Mouse (Mus musculus) neural tube, embryonic 11.5 days (tissue): ENCODE data around the gene Rpp25l. TPM values are rescaled to one million over a fixed set of nuclear protein-coding genes. Genes with fewer than 3 reads are reported as not detected.

Source experiments
- ATAC-seq: fragments of 200-750 bp; cut with Nextera tagmentation; 2 replicates; pipeline ENCODE4 v1.8.0; 2017; ENCODE audit warnings: moderate number of reproducible peaks, mild to moderate bottlenecking, moderate TSS enrichment, moderate library complexity; ENCODE audit not compliant: insufficient read depth, low FRiP score, low TSS enrichment
- DNase-seq: peaks from one replicate; pipeline ENCODE4 v3.0.0-alpha.2; 2015; ENCODE audit warnings: low spot score
- H3K27ac ChIP-seq: fragments of 300-500 bp; sonication (generic); 2 replicates; pipeline ENCODE4 v1.5.1; 2014; ENCODE audit warnings: low read depth, mild to moderate bottlenecking, low read length
- H3K27me3 ChIP-seq: fragments of 300-500 bp; sonication (generic); 2 replicates; pipeline ENCODE4 v1.6.1; 2014; ENCODE audit warnings: mild to moderate bottlenecking, low read length, mixed read lengths; ENCODE audit not compliant: control insufficient read depth, insufficient read depth
- H3K36me3 ChIP-seq: fragments of 300-500 bp; sonication (generic); 2 replicates; pipeline ENCODE4 v1.6.1; 2014; ENCODE audit warnings: mild to moderate bottlenecking, low read length, moderate library complexity, mixed read lengths; ENCODE audit not compliant: control insufficient read depth, insufficient read depth
- H3K4me1 ChIP-seq: fragments of 300-500 bp; sonication (generic); 2 replicates; pipeline ENCODE4 v1.6.1; 2014; ENCODE audit warnings: low read length, mixed read lengths; ENCODE audit not compliant: control insufficient read depth, insufficient read depth
- H3K4me2 ChIP-seq: fragments of 300-500 bp; sonication (generic); 2 replicates; pipeline ENCODE4 v1.6.1; 2014; ENCODE audit warnings: low read depth, mild to moderate bottlenecking, moderate library complexity
- H3K4me3 ChIP-seq: fragments of 300-500 bp; sonication (generic); 2 replicates; pipeline ENCODE4 v1.5.1; 2014; ENCODE audit warnings: low read depth, low read length
- H3K9ac ChIP-seq: fragments of 300-500 bp; sonication (generic); 2 replicates; pipeline ENCODE4 v1.6.1; 2014; ENCODE audit warnings: mild to moderate bottlenecking, low read length
- H3K9me3 ChIP-seq: fragments of 300-500 bp; sonication (generic); 2 replicates; pipeline ENCODE4 v1.6.1; 2016; ENCODE audit warnings: low read length; ENCODE audit not compliant: control insufficient read depth
- WGBS: fragments of 180-500 bp; shearing (Covaris S2); extraction: QIAGEN DNeasy Blood & Tissue Kit; methylation state at CpG from one replicate; pipeline ENCODE4 v1.1.7; 2014; 5-methylcytosine and 5-hydroxymethylcytosine counted together
- polyA plus RNA-seq: library from polyadenylated mRNA; unstranded; fragments of >200 nt; fragmentation: Nextera tagmentation; extraction: Ambion mirVana; gene quantifications from 2 replicates; pipeline ENCODE4 v1.2.1, GENCODE M21; 2014

Rpp25l gene
- polyA plus RNA-seq, 1 experiment from 2014 or later = 81.2 TPM

- H3K27ac ChIP-seq = no peak overlapping the region
- no peak overlapping the region for H3K4me3 ChIP-seq
- DNase-seq = no peak
- 91% methylated on average over 4 of the region's 4 CpGs for WGBS
- no peak overlapping the region for H3K4me2 ChIP-seq
- no peaks in the 10 kb centered on the region for H3K9me3 ChIP-seq
- ATAC-seq = no peak
- no peaks in the 10 kb centered on the region; the same call in 1 of the 2 replicates for H3K36me3 ChIP-seq
- no peaks in the 10 kb centered on the region for H3K27me3 ChIP-seq
- peaks cover 16% of the 10 kb centered on the region for H3K4me1 ChIP-seq
- H3K9ac ChIP-seq = no peak overlapping the region
Observed at GRCm38 (mm10) chr4:41758701-41759100, 45.4 kb upstream of the Rpp25l start.

- WGBS = 90% methylated on average over 11 of the region's 11 CpGs
- no peak for DNase-seq
Observed at GRCm38 (mm10) chr4:41758021-41758420, 44.7 kb upstream of the Rpp25l start.

GRCm38 (mm10) chr4:41757321-41757720, 44.0 kb upstream of the Rpp25l start:
- H3K27me3 ChIP-seq = no peaks in the 10 kb centered on the region
- no peak overlapping the region for H3K27ac ChIP-seq
- H3K36me3 ChIP-seq = no peaks in the 10 kb centered on the region; the same call in 1 of the 2 replicates
- H3K4me1 ChIP-seq = peaks cover 16% of the 10 kb centered on the region
- 91% methylated on average over 13 of the region's 13 CpGs for WGBS
- no peak for ATAC-seq
- no peak overlapping the region for H3K4me2 ChIP-seq
- no peak overlapping the region for H3K9ac ChIP-seq
- no peak overlapping the region for H3K4me3 ChIP-seq
- no peak for DNase-seq
- no peaks in the 10 kb centered on the region for H3K9me3 ChIP-seq

More at GRCm38 (mm10) chr4:41758021-41758420, 44.7 kb upstream of the Rpp25l start:
- no peak for ATAC-seq
- Histone ChIP-seq H3K36me3 (no peaks in the 10 kb centered on the region; the same call in 1 of the 2 replicates), H3K4me3 (no peak overlapping the region), H3K4me1 (peaks cover 16% of the 10 kb centered on the region), H3K4me2 (no peak overlapping the region), H3K9me3 (no peaks in the 10 kb centered on the region), H3K27ac (no peak overlapping the region), H3K27me3 (no peaks in the 10 kb centered on the region), H3K9ac (no peak overlapping the region)

- ATAC-seq (no peak), DNase-seq (no peak)
- 78% methylated on average over 8 of the region's 8 CpGs for WGBS
- Histone ChIP-seq H3K9ac (no peak overlapping the region), H3K4me2 (peak overlapping the region; percentile 98), H3K36me3 (no peaks in the 10 kb centered on the region; the same call in 1 of the 2 replicates), H3K27me3 (no peaks in the 10 kb centered on the region), H3K4me3 (no peak overlapping the region), H3K4me1 (peaks cover 14% of the 10 kb centered on the region; the same call in 1 of the 2 replicates), H3K9me3 (no peaks in the 10 kb centered on the region), H3K27ac (no peak overlapping the region)
Observed at GRCm38 (mm10) chr4:41756440-41756839, 43.1 kb upstream of the Rpp25l start.

DNA sequence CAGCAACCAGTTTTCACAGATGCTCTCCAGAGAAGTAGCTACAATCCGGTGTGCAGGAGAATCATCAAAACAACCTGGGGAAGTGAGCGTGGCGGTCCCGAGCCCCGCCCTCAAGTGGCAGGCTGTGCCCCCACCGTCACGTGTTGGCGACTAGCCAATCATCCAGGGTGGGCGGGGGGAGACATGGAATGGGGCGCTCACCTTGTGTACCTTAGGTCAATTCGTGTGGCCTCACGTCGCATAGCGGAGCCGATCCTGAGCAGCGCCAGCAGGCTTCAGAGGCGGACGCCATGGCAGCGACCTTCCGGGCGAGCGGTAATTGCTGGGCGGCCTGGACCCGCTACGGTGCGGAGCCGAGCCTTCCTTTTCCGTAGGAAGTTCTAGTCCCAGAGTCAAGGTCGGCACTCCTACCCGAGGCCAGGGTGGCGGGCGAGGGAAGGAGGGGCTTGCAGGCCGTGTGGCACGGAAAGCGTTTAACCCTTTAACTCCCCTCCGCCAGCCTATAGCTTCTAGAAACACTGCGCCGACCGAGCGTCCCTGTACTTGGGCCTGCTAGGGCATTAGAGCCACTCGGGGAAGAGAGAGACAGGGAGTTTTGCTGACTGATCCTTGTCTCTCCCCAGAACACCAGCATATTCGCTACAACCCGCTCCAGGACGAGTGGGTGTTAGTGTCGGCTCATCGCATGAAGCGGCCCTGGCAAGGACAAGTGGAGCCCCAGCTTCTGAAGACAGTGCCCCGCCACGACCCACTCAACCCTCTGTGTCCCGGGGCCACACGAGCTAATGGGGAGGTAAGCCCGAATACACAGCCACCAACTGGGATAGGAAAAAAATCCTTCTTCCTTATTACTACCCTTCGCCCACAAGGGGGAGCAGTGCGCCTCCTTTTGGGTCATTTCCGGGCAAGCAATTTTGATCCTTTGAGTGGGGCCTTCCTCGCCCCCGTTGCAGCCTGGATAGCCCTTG, 42.3 kb upstream of the Rpp25l start, which contains the start of gene Sigmar1:
TSS of gene Sigmar1 (minus strand) at position 820 of the 968 bp plus-strand sequence.
- Histone ChIP-seq H3K9me3 (no peaks in the 10 kb centered on the region), H3K27ac (peak within 1 kb of the TSS; percentile 53; the same call in 1 of the 2 replicates), H3K9ac (peak within 1 kb of the TSS; percentile 67), H3K4me1 (peaks cover 8% of the 10 kb centered on the region; the same call in 1 of the 2 replicates), H3K4me2 (peak within 1 kb of the TSS; percentile 98), H3K4me3 (peak within 1 kb of the TSS; percentile 67), H3K27me3 (no peaks in the 10 kb centered on the region), H3K36me3 (no peaks in the 10 kb centered on the region; the same call in 1 of the 2 replicates)
- peak; percentile 83 for DNase-seq
- under 1% methylated on average over 57 of the region's 57 CpGs for WGBS
- ATAC-seq = peak; percentile 62

DNA sequence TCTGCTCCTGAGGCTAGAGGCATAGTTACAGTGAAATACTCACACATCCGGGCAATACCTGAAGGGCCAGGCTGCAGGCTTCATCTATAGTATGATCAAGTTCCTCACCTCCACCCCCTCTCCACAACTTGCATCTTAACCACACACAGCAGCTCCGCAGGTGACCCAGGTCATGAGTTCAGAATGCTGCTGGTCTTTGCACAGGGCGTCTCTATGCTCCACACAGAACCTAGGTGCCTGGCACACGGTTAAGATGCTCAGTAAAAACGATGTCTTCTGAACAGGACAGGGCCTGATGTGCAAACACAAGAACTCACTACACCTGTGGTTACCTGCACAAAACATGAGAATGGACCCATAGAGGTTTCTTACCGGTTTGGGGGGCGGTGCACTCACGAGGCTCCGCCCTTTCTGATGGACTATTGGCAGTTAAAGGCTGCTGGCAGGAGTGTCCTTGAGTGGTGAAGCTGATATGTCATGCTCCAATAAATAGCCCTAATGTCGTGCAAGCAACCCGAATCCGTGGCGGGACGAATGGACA, 41.5 kb upstream of the Rpp25l start, which contains the start of gene Galt:
TSS of gene Galt (plus strand) at position 432 of the 541 bp plus-strand sequence.
- Histone ChIP-seq H3K27me3 (no peaks in the 10 kb centered on the region), H3K4me1 (peaks cover 2% of the 10 kb centered on the region; the same call in 1 of the 2 replicates), H3K36me3 (no peaks in the 10 kb centered on the region; the same call in 1 of the 2 replicates), H3K9me3 (no peaks in the 10 kb centered on the region), H3K9ac (peak within 1 kb of the TSS; percentile 67), H3K4me2 (peak within 1 kb of the TSS; percentile 98), H3K4me3 (peak within 1 kb of the TSS; percentile 67), H3K27ac (peak within 1 kb of the TSS; percentile 53; the same call in 1 of the 2 replicates)
- 12% methylated on average over 14 of the region's 14 CpGs for WGBS
- ATAC-seq (peak; percentile 29), DNase-seq (no peak)

DNA sequence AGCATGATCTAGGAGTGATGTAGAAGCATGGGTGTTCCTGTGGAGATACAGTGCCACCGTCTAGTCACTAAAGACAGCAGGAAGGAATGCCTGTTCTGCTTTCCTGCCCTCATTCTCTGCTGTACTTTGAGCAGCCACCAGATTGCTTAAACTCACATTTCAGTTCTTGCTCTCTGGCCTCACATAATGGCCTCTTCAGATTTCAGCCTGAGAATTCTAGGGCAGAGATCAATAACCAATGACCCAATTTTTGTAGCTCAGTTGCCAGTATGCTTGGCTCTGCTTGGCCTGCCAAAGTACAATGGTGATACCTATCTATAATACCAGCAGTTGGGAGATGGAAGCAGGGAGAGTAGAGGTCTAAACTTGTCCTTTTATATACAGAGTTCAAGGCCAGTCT, 31.7 kb upstream of the Rpp25l start:
- Histone ChIP-seq H3K4me1 (peaks cover 4% of the 10 kb centered on the region; the same call in 1 of the 2 replicates), H3K9ac (no peak overlapping the region), H3K4me2 (no peak overlapping the region), H3K9me3 (no peaks in the 10 kb centered on the region), H3K4me3 (no peak overlapping the region), H3K27ac (no peak overlapping the region), H3K36me3 (no peaks in the 10 kb centered on the region), H3K27me3 (no peaks in the 10 kb centered on the region)
- whole genome bisulfite sequencing = 67% methylated on average over 1 of the region's 1 CpGs
- ATAC-seq = no peak
- no peak for DNase-seq

DNA sequence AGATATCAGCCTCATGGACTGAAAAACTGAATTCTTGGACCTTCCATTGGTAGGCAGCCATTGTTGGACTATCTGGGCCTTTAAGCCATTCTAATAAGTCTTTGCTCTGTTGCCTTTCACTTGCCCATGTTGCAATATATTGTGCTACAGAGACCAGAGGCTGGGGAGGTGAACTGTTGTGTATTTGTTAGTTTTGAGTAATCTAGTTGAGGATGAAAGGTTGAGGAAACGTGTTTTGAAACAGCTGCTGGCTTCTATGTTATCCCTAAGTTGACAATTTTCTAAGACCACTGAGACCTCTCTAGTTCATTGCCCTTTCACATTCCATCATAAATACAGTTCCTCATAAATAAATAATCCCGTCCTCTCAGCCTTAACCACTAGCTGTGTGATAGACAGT, 30.8 kb upstream of the Rpp25l start:
- Histone ChIP-seq H3K9ac (no peak overlapping the region), H3K4me1 (peaks cover 6% of the 10 kb centered on the region; the same call in 1 of the 2 replicates), H3K4me3 (no peak overlapping the region), H3K4me2 (no peak overlapping the region), H3K9me3 (no peaks in the 10 kb centered on the region), H3K27me3 (no peaks in the 10 kb centered on the region), H3K36me3 (no peaks in the 10 kb centered on the region; the same call in 1 of the 2 replicates), H3K27ac (no peak overlapping the region)
- ATAC-seq (no peak), DNase-seq (no peak)
- WGBS = 77% methylated on average over 2 of the region's 2 CpGs
